Mouse (Mus musculus): ENCODE results near the gene Zfp69. TPM values are rescaled to one million over a fixed set of nuclear protein-coding genes. Genes with fewer than 3 reads are reported as not detected.

Zfp69 gene
- 1 to 10 TPM; 1.5 to 3.4 (median 2.9) TPM for total RNA-seq (2022)

GRCm38 (mm10) chr4:120951428-120951973 lies at the start of gene Zfp69:
Gene Zfp69, minus strand, starts transcription at chr4:120951699.
- DNase-seq: peak; percentile 84

- DNase-seq: no peak
These were observed 49.5 kb upstream of the Zfp69 start for GRCm38 (mm10) chr4:121001042-121001441.

- DNase-seq: no peak
These were observed 44.4 kb upstream of the Zfp69 start for GRCm38 (mm10) chr4:120995911-120996310.

- no peak for DNase-seq
These were observed 41.5 kb upstream of the Zfp69 start for GRCm38 (mm10) chr4:120993025-120993424.

- no peak for DNase-seq
These were observed 40.8 kb upstream of the Zfp69 start for GRCm38 (mm10) chr4:120992284-120992683.

- no peak for DNase-seq
These were observed 35.8 kb upstream of the Zfp69 start for GRCm38 (mm10) chr4:120987319-120987718.

- DNase-seq: no peak
These were observed 34.9 kb upstream of the Zfp69 start for GRCm38 (mm10) chr4:120986446-120986845.

- DNase-seq: no peak
These were observed 26.7 kb upstream of the Zfp69 start for GRCm38 (mm10) chr4:120978221-120978620.

- no peak for DNase-seq
These were observed 23.9 kb upstream of the Zfp69 start for GRCm38 (mm10) chr4:120975428-120975734.

GRCm38 (mm10) chr4:120974711-120975427 lies 23.4 kb upstream of the Zfp69 start:
- DNase-seq: no peak

- DNase-seq: no peak
These were observed 20.3 kb upstream of the Zfp69 start for GRCm38 (mm10) chr4:120971842-120972241.

- DNase-seq: no peak
These were observed 18.1 kb upstream of the Zfp69 start for GRCm38 (mm10) chr4:120969382-120970146.

GRCm38 (mm10) chr4:120968486-120968885 lies 17.0 kb upstream of the Zfp69 start:
- DNase-seq: no peak

GRCm38 (mm10) chr4:120955586-120955985 lies 4.1 kb upstream of the Zfp69 start:
- DNase-seq: no peak

- DNase-seq: no peak
These were observed 2.2 kb upstream of the Zfp69 start for GRCm38 (mm10) chr4:120953667-120954066.

GRCm38 (mm10) chr4:120953038-120953437 lies 1.5 kb upstream of the Zfp69 start:
- DNase-seq: no peak

GRCm38 (mm10) chr4:120952163-120952562 lies 664 bp upstream of the Zfp69 start:
- DNase-seq: no peak

GRCm38 (mm10) chr4:120950763-120951427 lies 604 bp downstream of the Zfp69 start:
- DNase-seq: peak; percentile 7

- no peak for DNase-seq
These were observed 2.6 kb downstream of the Zfp69 start for GRCm38 (mm10) chr4:120948938-120949337.

- DNase-seq: no peak
These were observed 16.5 kb downstream of the Zfp69 start for GRCm38 (mm10) chr4:120935006-120935405.

- no peak for DNase-seq
These were observed 20.8 kb downstream of the Zfp69 start for GRCm38 (mm10) chr4:120930736-120931135.

- no peak for DNase-seq
These were observed 22.8 kb downstream of the Zfp69 start for GRCm38 (mm10) chr4:120928686-120929085.

GRCm38 (mm10) chr4:120925386-120925785 lies 26.1 kb downstream of the Zfp69 start:
- DNase-seq: no peak
